Mouse (Mus musculus) cortical plate, adult 2 months (tissue): ENCODE data around the gene Alox12b.

Experiments
- CTCF ChIP-seq: fragments of 200-500 bp; IDR thresholded peaks from 2 replicates; pipeline ENCODE4 v1.5.1; 2011; ENCODE audit warnings: mild to moderate bottlenecking, control low read depth, low read length; ENCODE audit not compliant: insufficient read depth; ENCODE audit errors: extremely low read depth
- POLR2A ChIP-seq: fragments of 200-500 bp; IDR thresholded peaks from 2 replicates; pipeline ENCODE4 v1.6.1; 2011; ENCODE audit warnings: mild to moderate bottlenecking, low read length, control low read depth; ENCODE audit not compliant: insufficient read depth; ENCODE audit errors: extremely low read depth

- TF ChIP-seq POLR2A (no peak), CTCF (no peak)
Measured at GRCm38 (mm10) chr11:69114621-69115020, 42.2 kb upstream of the Alox12b start.
